Mouse (Mus musculus): ENCODE results near the gene Isy1. TPM values are rescaled to one million over a fixed set of nuclear protein-coding genes. Genes with fewer than 3 reads are reported as not detected.
A peak's percentile ranks its signal among the peaks of the same experiment; 100 is the strongest.
"Not testable (repeated sequence)": the region's sequence is repeated elsewhere in the genome, so short reads cannot be mapped to it uniquely, and the experiment has no call there.

Isy1 gene
- total and polyA plus RNA-seq, 3 experiments, result 43.8 to 140 (median 77.4) TPM

DNA sequence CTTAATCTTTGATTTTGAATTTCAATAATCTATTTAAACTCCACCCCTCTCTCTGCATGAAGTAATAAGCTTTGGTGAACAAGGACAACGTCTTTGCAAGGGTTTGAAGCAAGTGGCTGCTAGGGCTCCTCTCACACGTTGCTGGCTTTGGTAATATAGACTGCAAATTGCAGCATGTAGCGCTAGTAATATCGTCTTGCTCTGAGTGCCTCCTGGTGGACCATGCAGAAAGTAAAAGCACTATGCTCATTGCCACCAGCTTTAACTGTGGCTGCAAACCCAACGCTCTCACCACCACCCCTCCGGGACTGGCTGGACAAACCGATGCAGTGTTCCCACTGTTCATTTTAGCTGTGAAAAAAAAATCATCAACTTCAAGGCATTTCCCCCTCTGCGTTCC, 68.0 kb downstream of the Isy1 start:
- Histone ChIP-seq H3K4me3 (replicated peaks in 1 of 3; ENCODE audit: low read depth in 2 of 3, low read length in 2 of 3, poor library complexity in 1 of 3) (no peak overlapping the region), H3K27ac (ENCODE audit: insufficient read depth, low read depth) (no peak overlapping the region), H3K79me2 (replicated peaks; ENCODE audit: control insufficient read depth, extremely low read depth, insufficient read depth, poor library complexity, severe bottlenecking) (no peaks in the 10 kb centered on the region), H3K4me2 (ENCODE audit: insufficient read depth, low read depth, poor library complexity, severe bottlenecking) (no peak overlapping the region), H3K4me1 (ENCODE audit: control insufficient read depth in 1 of 2, insufficient read depth in 2 of 2) (peaks cover 0 to 7% of the 10 kb centered on the region in 2 experiments; a peak in 1 of 4 replicates), H3K36me3 (replicated peaks in 1 of 2; ENCODE audit: control insufficient read depth in 1 of 2, insufficient read depth in 1 of 2, low read length in 1 of 2) (no peaks in the 10 kb centered on the region), H3K27me3 (replicated peaks) (no peaks in the 10 kb centered on the region), H3K9ac (ENCODE audit: insufficient read depth, low read depth) (no peak overlapping the region), H3K9me3 (replicated peaks; ENCODE audit: low read length) (peaks cover 3% of the 10 kb centered on the region)
- dilution Hi-C loops (cut with MboI; ENCODE audit: extremely low pct_ligation_motif_present, extremely low pct_unique_long_range_greater_than_20kb, low sequenced_read_pairs), result no loop called here
- no peak for TF ChIP-seq MAFK (IDR thresholded peaks at IDR 0.05; ENCODE audit: insufficient replicate concordance, low read length)
- TF ChIP-seq POLR2AphosphoS2 (IDR thresholded peaks at IDR 0.05; ENCODE audit: low read depth, low read length), result no peak
- TF ChIP-seq NELFE (IDR thresholded peaks at IDR 0.05; ENCODE audit: low read depth, low read length), result no peak
- TF ChIP-seq CHD2 (IDR thresholded peaks at IDR 0.05; ENCODE audit: low read length), result no peak
- TF ChIP-seq MYC (IDR thresholded peaks at IDR 0.05; ENCODE audit: low read depth, low read length), result peak; percentile 70; the same call in 1 of the 2 replicates
- no peak for TF ChIP-seq PAX5 (IDR thresholded peaks at IDR 0.05; ENCODE audit: low read length)
- TF ChIP-seq TCF12 (IDR thresholded peaks at IDR 0.05; ENCODE audit: low read depth, low read length), result no peak
- peak; percentile 64 for TF ChIP-seq SMC3 (IDR thresholded peaks at IDR 0.05; ENCODE audit: low read depth, low read length)
- TF ChIP-seq RCOR1 (conservative IDR thresholded peaks at IDR 0.05; ENCODE audit: low read depth, low read length), result no peak
- no peak for TF ChIP-seq USF2 (conservative IDR thresholded peaks at IDR 0.05; ENCODE audit: low read depth, low read length)
- TF ChIP-seq EP300 (IDR thresholded peaks at IDR 0.05; ENCODE audit: low read length), result no peak
- no peak for TF ChIP-seq GABPA (IDR thresholded peaks at IDR 0.05; ENCODE audit: insufficient replicate concordance, low read depth, low read length)
- TF ChIP-seq MAX (IDR thresholded peaks at IDR 0.05; ENCODE audit: low read length), result peak; percentile 38; the same call in 1 of the 2 replicates
- TF ChIP-seq BHLHE40 (IDR thresholded peaks at IDR 0.05; ENCODE audit: low read depth, low read length), result no peak
- peak in 1 of 2 experiments; percentile 71; a peak in 2 of 4 replicates for TF ChIP-seq CTCF (conservative IDR thresholded peaks at IDR 0.05 in 1 of 2, IDR thresholded peaks at IDR 0.05 in 1 of 2; ENCODE audit: low read depth in 2 of 2, low read length in 2 of 2)
- no peak for TF ChIP-seq TBP (conservative IDR thresholded peaks at IDR 0.05; ENCODE audit: low read depth, low read length)
- TF ChIP-seq ZKSCAN1 (IDR thresholded peaks at IDR 0.05; ENCODE audit: borderline replicate concordance, low read depth, low read length), result no peak
- TF ChIP-seq MXI1 (IDR thresholded peaks at IDR 0.05; ENCODE audit: low read depth, low read length), result no peak
- TF ChIP-seq ETS1 (conservative IDR thresholded peaks at IDR 0.05; ENCODE audit: low read depth, low read length), result no peak
- TF ChIP-seq CHD1 (IDR thresholded peaks at IDR 0.05; ENCODE audit: low read depth, low read length), result no peak
- TF ChIP-seq JUND (conservative IDR thresholded peaks at IDR 0.05; ENCODE audit: low read depth, low read length), result no peak
- TF ChIP-seq ZC3H11A (IDR thresholded peaks at IDR 0.05; ENCODE audit: low read depth, low read length), result no peak
- no peak for TF ChIP-seq KAT2A (IDR thresholded peaks at IDR 0.05; ENCODE audit: insufficient replicate concordance, low read length)
- no peak for TF ChIP-seq E2F4 (IDR thresholded peaks at IDR 0.05; ENCODE audit: insufficient replicate concordance, low read depth, low read length)
- peak; percentile 69 for TF ChIP-seq RAD21 (IDR thresholded peaks at IDR 0.05; ENCODE audit: low read depth, low read length)
- no peak for TF ChIP-seq NRF1 (IDR thresholded peaks at IDR 0.05; ENCODE audit: low read depth, low read length)
- TF ChIP-seq POLR2A (IDR thresholded peaks at IDR 0.05; ENCODE audit: low read depth, low read length), result no peak
- TF ChIP-seq SIN3A (IDR thresholded peaks at IDR 0.05; ENCODE audit: low read length), result no peak
- TF ChIP-seq MAZ (IDR thresholded peaks at IDR 0.05; ENCODE audit: low read depth, low read length), result no peak
- TF ChIP-seq USF1 (IDR thresholded peaks at IDR 0.05; ENCODE audit: low read depth, low read length), result no peak
- TF ChIP-seq HCFC1 (IDR thresholded peaks at IDR 0.05; ENCODE audit: low read depth, low read length), result no peak; the same call in 1 of the 2 replicates
- peak; percentile 48 for DNase-seq (ENCODE audit: extremely low read depth)
- in situ Hi-C loops (cut with MboI; ENCODE audit: low pct_ligation_motif_present, low pct_unique_long_range_greater_than_20kb, low sequenced_read_pairs), result no loop called here

DNA sequence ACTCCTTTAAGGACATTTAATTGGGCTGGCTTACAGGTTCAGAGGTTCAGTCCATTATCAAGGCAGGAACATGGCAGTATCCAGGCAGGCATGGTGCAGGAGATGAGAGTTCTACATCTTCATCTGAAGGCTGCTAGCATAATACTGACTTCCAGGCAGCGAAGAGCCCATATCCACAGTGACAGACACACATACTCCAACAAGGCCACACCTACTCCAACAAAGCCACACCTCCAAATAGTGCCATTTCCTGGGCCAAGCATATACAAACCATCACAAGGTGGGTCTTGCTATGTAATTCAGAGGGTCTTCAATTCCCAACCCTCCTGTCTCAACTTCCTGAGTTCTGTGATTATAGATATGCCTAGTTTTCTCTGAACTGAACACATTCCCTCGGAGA, 74.3 kb downstream of the Isy1 start:
- H3K27me3 ChIP-seq (replicated peaks); H3K4me3 ChIP-seq (replicated peaks in 1 of 3; ENCODE audit: low read depth in 2 of 3, low read length in 2 of 3, poor library complexity in 1 of 3); H3K9me3 ChIP-seq (replicated peaks; ENCODE audit: low read length); H3K27ac ChIP-seq (ENCODE audit: insufficient read depth, low read depth); H3K79me2 ChIP-seq (replicated peaks; ENCODE audit: control insufficient read depth, extremely low read depth, insufficient read depth, poor library complexity, severe bottlenecking); DNase-seq (ENCODE audit: extremely low read depth); H3K9ac ChIP-seq (ENCODE audit: insufficient read depth, low read depth); H3K4me1 ChIP-seq (ENCODE audit: control insufficient read depth in 1 of 2, insufficient read depth in 2 of 2); H3K36me3 ChIP-seq (replicated peaks in 1 of 2; ENCODE audit: control insufficient read depth in 1 of 2, insufficient read depth in 1 of 2, low read length in 1 of 2); in situ Hi-C loops (cut with MboI; ENCODE audit: low pct_ligation_motif_present, low pct_unique_long_range_greater_than_20kb, low sequenced_read_pairs); dilution Hi-C loops (cut with MboI; ENCODE audit: extremely low pct_ligation_motif_present, extremely low pct_unique_long_range_greater_than_20kb, low sequenced_read_pairs); H3K4me2 ChIP-seq (ENCODE audit: insufficient read depth, low read depth, poor library complexity, severe bottlenecking): not testable (repeated sequence)

All from CH12.LX (cell line).